Mouse (Mus musculus): ENCODE results near the gene Cga. TPM values are rescaled to one million over a fixed set of nuclear protein-coding genes. Genes with fewer than 3 reads are reported as not detected.

The Cga gene
- total RNA-seq (2021): not detected

DNA sequence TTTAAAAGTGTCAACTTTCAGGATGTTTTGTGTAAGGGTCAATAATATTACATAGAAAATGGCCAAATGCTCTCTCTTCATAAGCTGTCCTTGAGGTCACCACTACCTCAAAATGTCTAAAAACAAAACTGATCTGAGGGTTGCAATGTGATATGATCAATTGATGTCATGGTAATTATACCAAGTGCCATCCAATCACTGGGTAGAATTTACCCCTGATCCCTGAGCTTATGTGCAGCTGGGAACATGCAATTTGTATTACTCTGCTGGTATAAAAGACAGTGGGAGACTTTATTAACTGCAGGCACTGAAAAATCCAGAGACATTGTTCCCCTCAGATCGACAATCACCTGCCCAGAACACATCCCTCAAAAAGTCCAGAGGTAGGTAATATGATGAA lies at the start of gene Cga:
Cga (plus strand) TSS at position 301 of the 400 bp plus-strand sequence.
- DNase-seq: no peak

DNA sequence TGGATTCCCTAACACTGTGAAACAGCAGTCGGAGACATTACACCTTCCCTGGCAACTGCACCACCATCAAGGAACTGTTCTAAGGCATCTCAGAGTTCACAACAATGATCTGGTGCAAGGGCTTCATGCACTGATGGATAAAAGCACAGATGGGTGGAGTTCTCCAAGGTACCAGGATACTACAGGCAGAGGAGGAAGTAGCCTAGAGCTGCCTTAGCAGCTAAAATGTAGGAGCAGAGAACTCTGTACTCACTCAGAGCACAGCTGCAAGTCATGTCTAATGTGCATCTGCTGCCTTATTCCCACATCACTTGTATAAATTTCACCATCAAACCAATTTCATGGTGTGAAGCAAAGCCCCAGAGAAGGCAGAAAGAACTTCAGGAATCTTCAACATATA lies 49.7 kb upstream of the Cga start:
- DNase-seq: no peak

DNA sequence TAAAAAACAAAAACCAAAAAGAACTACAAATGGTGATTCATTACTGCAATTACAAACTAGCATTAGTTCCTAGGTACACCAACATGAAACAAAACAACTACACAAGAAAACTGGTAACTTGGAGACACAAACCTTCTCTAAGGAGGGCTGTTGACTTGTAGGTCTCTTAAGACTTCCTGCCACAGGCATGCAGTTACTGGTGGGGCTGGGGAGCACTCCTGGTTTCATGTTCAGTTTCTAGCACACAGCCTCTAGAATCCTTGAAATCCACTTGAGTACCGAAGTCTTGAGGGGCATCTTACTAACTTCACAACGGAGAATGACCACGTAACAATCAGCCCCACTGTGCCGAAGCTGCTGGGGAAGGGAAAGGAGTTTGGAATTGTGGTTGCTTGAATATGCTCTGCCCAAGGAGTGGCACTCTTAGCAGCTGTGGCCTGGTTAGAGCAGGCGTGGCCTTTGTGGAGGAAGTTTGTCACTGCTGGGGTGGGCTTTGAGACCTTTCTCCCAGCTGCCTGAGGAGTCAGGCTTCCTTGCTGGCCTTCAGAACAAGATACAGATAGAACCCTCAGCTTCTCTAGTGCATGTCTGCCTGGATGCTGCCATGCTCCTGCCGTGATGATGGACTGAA lies 45.8 kb upstream of the Cga start:
- no peak for DNase-seq

DNA sequence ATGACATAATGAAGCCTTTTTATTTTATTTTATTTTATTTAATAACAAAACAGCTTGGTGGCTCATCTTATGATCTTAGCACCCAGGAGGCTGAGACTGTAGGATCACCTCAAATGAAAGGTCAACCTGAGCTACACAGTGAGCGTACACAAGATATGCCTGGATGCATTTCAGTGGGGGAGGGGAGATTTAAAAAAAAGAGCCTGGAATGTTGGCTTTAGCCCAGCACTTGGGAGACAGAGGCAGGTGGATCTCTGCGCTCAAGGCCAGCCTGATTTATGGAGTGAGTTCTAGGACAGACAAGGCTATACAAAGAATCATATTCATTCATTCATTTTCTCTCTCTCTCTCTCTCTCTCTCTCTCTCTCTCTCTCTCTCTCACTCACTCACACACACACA lies 43.4 kb upstream of the Cga start:
- DNase-seq: no peak

DNA sequence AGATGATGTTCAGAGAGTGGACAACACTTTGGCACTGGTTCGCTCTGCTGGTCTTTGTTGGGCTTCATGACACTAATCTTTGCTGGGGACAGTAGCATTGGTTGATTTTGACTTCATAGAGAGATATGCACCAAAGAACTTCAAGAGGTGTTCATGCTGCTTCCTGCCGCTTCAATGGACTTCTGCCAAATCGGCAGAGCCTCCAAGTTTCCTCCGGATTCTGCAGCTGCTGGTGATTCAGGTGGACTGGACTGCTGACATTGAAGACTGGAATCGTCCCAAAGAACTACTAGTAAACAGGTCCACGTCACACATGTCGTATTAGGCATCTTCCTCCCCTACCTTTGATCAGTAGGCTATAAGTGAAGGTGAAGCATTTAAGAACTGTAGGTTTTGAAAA lies 41.5 kb upstream of the Cga start:
- no peak for DNase-seq

DNA sequence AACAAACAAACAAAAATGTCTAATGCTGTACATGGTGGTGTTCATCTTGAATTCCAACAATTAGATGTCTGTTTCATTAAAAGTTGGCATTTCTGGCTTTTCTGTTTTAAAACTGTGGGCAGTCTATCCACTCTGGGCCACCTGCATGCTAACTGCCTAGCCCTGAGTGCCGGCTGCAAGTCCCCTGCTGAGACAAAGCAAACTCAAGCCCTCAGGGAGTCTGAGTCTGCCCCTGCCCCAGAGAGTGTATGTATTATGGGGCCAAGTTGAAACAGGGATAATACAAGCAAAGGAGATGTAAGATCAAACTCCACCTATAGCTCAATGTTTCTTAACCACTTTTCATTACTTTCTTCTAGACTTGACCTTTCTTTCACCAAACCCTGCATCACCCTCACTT lies 37.6 kb upstream of the Cga start:
- DNase-seq: no peak

DNA sequence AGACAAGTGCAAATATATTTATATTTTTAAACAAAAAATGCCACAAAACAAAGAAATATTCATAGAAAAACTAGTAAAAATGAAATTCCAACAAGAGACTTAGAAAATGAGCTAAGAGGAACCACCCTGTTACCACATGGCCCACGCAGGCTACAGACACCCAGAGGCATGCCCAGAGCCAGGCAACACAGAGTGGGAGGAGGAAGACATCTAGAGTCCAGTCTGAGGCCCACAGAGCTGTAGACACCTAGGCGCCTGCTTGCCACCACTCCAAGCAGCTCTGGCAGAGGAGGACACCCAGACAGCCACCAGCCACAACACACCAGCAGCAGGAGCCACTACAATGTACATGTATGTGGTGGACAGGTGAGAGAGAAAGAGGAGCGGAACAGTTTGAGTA lies 34.7 kb upstream of the Cga start:
- DNase-seq: no peak

DNA sequence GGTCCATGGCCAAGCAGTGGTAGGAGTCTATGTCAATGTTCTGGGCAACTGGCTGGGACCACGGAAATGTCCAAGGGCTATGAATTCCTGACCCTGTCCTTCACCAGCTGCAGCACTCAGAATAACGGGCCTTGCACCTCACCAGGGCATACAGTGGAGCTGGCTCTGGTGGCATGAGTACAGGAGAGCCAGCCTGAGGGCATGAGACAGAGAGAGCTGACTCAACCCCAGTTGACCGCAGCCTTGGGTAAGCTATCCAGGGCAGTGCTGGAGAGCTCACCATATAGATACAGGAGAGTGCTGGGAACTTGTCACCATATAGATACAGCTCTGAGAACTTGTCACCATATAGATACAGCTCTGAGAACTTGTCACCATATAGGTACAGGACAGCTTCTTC lies 34.2 kb upstream of the Cga start:
- DNase-seq: no peak

DNA sequence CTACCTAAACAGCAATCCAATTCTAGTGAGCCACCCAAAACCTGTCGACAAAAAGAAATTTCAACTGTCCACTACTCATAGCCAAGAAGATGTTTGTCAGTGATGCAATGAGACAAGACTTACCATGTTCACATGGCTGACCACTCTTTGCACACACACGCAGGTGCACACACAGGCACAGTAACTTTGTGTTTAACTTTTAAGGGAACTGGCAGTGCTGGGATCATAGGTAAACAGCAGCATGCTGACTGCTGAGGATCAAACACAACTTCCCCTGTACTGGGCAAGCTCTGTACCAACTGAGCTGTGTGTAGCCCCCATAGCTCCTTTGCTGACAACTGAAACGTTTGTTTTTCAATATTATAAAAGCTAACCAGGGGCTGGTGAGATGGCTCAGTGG lies 32.1 kb upstream of the Cga start:
- DNase-seq: no peak

DNA sequence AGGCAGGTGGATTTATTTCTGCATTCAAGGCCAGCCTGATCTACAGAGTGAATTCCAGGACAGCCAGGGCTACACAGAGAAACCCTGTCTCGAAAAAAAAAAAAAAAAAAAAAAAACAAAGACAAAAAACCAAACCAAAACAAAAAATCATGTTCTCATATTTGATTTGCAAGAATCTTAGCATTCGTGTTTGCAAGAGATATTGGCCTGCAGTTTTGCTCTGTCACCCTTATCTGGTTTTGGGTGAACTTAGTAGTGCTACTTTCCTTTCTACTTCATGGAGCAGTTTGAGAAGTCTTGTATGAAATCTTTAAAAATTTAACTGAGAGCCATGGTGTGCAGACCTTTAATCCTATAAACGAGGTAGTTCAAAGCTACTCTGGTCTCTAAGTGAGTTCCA lies 23.8 kb upstream of the Cga start:
- no peak for DNase-seq

DNA sequence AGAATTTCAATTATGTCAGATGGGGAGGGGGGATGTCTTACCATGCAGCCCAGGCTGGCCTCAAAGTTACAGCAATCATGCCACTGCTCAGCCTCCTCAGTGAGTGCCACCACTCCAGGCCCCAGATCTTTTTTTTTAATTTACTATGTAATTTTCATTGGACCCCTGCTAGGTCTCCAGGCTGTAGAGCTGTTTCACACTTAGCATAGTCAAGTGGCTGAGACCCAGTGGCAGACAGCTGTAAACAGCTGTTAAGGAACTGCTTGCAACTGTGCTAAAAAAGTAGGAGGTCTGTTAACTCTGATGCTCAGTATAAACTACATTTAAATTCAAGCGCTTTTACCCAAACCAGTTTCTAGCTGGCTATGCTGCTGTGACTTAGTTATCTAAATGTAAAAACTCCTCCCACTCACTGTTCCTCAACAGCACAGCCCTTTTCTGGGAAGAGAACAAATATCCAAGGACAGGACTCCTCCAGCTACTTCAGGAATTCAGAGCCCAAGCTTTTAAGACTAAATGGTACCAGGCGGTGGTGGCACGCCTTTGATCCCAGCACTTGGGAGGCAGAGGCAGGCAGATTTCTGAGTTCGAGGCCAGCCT lies 20.6 kb upstream of the Cga start:
- DNase-seq: no peak

DNA sequence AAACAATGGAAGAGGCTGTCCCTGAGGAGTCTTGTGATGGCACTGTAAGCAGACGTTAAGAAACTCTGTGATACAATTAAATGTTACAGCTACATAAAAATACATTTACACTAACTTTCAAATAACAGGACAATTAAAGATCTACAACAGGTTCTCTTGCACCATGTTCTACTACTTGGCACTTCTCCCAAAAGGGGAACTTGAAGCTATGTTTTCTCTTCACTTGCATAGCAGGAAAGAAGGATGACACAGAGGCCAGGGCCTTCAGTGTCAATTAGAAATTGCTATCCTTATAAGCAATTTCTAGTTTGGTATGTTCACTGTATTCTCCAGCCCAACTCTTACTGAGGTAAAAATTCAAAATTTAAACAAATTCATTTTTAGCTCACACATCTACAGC lies 19.3 kb upstream of the Cga start:
- no peak for DNase-seq

DNA sequence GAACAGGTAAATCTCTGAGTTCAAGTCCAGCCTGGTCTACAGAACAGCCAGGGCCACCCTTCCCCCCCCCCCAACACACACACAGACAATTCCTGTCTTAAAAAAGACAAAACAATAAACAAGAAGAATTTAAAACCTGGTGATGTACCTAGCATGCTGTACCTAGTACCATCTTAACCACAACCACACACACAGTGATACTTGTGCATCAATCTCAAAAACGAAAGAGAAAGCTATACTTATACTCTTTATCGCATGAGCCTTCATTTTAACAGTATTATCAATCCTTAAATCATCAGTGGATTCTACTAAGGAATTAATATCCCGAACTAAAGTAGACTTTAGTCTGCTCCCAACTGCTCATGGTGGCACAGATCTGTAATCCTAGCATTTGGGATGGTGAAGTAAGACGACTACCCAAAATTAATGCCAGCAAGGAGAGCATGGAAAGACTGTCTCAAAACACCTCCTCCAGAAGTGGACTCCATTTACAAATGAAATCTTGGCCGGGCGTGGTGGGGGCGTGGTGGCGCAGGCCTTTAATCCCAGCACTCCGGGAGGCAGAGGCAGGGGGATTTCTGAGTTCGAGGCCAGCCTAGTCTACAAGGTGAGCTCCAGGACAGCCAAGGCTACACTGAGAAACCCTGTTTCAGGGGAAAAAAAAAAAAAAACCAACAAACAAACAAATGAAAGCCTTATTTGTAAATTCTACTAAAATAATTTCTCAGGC lies 12.5 kb upstream of the Cga start:
- no peak for DNase-seq

DNA sequence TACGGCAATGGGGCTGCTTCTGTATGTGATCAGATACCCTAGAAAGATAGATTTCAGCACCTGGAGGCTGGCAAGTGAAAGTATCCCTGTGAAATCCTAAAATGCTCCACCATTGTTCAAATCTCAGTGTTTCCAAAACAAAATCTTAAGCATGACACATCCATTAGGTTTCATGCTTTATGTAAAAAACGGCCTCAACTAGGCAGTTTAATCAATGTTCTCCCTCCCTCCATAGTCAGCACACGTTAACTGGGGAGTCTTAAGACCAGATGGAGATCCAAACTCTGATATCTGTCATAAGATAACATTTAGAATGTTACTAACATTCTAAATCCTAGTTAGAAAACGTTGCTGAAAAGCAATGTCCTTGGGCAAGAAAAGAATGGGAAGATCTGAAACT lies 11.7 kb upstream of the Cga start:
- no peak for DNase-seq

DNA sequence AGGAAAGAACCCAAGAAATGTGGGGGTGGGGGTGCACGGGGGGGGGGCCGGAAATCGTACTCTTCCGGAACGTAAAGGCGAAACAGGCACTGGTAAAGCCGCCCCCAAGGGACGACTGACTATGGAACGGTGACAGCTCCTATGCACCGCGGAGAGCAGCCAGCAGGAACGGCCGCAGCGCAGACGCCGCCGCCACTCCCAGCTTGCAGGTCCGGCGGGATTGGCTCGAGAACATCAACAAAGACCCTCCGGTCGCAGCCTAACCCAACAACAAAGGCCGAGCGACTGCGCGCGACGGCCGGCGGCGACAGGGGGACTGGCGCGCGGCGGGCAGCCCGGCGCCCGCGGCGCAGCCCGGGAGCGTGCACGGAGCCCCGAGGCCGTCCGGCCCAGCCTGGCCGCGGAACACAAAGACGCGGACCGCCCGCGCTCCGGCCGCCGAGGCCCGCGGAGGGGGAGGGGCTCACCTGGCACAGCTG lies 11.2 kb upstream of the Cga start:
- no peak for DNase-seq

DNA sequence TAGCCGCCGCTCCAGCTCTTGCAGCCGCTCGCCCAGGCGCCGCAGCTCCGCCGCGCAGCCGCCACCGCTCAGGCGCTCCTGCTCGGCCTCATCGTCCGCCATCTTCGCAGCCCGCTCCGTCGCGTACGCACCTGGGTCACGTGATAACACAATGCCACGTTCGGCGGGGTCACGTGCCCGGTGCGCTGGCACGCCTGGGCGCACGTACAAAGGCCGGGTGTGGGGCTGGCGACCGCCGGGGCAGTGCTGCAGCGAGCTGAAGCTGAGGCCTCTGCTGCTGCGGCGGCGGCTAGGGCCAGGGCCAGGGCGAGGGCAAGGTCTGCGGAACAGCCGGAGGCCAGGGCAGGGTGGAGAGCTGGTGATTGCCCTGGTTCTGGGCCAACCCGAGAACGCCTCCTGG lies 10.8 kb upstream of the Cga start, which contains the start of gene Zfp292:
Zfp292 (minus strand) TSS at position 143 of the 400 bp plus-strand sequence.
- DNase-seq: peak; percentile 91 to 93

DNA sequence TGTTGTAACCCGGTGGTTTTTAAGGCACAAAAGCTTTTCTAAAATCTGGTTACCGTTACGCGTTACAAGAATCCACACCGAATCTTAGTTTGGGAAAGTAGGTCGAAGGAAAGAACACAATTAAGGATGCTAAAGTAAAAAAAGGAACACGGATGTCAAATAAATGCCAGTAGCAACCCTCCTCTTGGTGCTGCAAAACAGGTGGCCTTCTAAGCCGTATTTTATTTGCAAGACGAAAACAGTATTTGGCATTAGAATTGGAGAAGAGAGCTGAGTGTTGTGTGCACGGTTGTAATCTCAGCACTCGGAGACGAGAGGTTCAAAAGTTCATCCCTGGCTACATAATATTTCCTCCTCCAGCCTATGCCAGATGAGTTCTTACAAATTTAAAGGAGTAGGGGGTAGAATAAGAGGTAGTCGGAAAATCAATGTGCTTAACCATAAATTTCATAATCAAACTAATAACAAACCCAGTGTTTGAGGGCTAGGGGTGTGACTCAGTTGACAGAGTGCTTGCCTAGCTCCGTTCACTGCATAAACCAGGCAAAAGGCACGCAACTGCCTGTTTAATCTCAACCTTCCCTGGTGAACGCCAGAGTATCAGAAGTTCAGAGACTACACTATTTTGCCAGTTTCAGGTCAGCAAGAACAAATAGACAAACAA lies 10.1 kb upstream of the Cga start:
- DNase-seq: no peak

DNA sequence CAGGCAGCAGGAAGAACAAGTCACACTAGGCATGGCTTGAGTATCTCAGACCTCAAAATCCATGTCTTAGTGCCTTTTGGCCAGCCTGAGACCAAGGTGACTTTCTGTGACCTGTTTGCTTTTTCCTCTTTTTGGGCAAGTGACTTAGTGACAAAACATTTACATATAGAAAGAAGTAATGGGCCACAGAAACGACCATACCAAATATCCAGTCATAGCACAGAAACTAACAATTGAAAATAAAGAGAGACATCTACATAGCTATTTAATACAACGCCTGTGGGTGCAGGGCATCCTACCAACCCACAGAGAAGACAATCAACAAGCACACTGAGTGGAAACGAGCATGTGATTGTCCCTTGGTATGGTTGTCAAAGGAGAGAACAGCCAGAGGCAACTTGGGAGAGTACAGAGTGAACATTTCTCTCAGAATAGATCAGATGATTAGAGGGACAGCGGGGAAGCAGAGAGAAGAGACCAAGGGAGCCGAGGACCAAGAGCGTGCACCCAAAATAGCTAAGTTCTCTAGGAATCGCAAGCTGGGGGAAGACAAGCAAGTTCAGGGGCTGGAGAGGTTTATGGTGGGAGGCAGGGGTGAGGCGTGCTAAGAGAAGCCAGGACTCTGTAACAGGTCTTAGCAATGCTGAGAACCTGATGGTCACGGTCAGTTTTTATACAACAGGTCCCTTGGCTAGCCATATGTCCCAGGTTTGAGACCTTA lies 7.8 kb upstream of the Cga start:
- DNase-seq: no peak

DNA sequence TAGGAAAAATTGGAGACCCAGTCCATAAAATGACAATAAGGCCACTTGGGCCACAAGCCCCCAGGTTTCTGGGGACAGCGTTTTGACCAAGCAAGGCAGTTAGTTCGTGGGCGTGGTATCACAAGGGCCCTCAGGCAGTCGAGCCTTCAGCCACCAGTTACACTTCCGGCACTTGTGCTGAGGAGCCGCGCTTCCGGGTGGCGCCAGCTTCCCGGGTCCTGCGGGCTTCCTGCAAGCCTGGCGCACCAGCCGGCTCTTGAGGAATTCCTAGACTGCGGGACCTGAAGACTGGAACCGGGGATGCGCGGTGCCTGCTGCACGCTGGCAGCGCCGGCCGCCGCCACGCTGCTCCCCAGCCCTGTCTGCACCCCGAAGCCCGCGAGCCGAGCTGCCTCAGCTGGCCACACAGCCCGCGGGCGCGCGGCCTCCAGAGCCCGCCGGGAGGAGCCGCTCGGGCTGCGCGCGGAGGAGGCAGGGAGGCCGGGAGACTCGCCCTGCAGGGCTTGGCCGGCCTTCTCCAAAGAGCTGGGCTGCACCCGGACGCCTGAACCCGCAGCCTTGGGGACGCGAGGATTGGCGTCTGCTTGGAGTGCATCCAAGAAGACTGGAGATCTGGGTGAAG lies 7.0 kb upstream of the Cga start:
- peak; percentile 72 to 73 for DNase-seq

DNA sequence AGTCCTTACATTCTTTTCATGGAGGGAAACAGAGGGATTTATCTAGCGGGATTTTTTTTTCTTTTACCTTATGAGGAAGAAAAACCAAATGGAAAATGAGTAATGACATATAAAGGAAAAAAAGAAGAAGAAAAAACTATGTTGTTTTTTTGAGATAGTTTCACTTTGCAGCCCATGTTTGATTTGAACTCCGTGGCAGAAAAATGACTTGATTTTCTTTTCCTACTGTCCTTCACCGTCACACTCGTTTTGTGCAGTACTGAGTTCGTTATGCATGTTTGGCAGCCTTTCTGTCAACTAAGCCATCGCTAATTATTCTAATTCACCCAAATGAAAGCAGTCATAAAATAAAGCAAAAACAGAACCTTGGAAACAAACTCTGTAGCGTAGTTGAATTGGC lies 6.3 kb upstream of the Cga start:
- no peak for DNase-seq

DNA sequence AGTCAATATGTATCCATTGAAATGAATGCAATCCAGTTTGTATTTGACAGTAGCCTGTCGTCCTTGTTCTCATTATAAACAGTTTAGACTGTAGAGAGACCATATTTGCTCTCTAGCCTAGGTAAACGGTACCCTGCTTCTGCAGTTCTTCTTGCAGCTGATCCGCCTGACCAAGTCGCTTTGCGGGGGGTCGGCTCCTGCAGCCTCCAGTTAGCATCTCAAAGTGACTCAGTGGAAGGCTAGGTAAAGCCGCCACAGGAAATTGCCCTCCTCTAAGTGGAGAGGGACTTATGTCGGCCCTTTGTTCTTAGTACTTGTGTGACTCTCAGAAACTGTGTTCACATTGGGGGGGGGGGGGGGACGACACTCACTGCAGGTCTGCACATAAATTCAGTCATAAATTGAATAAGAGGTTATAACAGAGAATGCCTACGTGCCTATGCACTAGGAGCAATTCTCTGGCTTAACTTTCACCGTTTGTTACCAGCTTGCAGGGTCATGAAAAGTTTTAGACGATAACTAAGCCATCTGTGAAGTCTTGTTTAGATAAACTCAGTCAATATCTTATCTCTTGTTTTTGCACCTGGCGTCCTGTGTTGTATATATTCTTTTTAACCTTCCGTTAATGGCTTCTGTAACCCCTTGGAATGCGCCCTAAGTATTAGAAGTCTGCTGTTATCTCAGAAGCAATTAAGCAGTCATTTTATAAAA lies 4.3 kb upstream of the Cga start:
- no peak for DNase-seq

DNA sequence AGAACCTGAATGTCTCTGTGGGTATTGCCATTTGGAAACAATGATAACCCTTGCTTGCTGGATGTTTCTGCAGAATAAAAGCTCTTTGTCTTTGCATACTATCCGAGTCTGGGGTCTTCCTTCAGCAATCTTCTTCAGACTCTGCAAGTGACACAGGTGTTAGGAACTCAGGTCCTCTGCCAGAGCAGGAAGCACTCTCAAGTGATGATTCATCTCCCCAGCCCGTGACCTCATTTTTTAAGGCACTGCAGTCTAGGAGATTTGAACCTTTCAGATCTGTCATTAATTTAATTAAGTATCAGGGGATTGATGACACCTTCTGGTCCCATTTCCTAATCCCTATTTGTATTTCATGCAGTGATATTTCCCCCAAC lies 3.8 kb upstream of the Cga start:
- no peak for DNase-seq
